Mouse (Mus musculus) midbrain, postnatal 0 days (tissue): ENCODE results near the gene Ptpn18. TPM values are rescaled to one million over a fixed set of nuclear protein-coding genes. Genes with fewer than 3 reads are reported as not detected.
"Not testable (repeated sequence)": the region's sequence is repeated elsewhere in the genome, so short reads cannot be mapped to it uniquely, and the experiment has no call there.

Experiments
- ATAC-seq: fragments of 200-750 bp; cut with Nextera tagmentation; 2 replicates; pipeline ENCODE4 v1.8.0; 2017; ENCODE audit warnings: moderate number of reproducible peaks, mild to moderate bottlenecking, moderate TSS enrichment, moderate library complexity; ENCODE audit not compliant: low FRiP score
- DNase-seq: peaks from one replicate; pipeline ENCODE4 v3.0.0-alpha.2; 2015; ENCODE audit warnings: low spot score
- H3K27ac ChIP-seq: fragments of 300-500 bp; sonication (generic); 2 replicates; pipeline ENCODE4 v1.5.1; 2014; ENCODE audit warnings: low read depth, mild to moderate bottlenecking, low read length, mixed read lengths
- H3K27me3 ChIP-seq: fragments of 300-500 bp; sonication (generic); 2 replicates; pipeline ENCODE4 v1.6.1; 2014; ENCODE audit warnings: low read length, control low read depth, mixed read lengths; ENCODE audit not compliant: insufficient read depth
- H3K36me3 ChIP-seq: fragments of 300-500 bp; sonication (generic); 2 replicates; pipeline ENCODE4 v1.6.1; 2014; ENCODE audit warnings: low read length, control low read depth, mixed read lengths; ENCODE audit not compliant: insufficient read depth
- H3K4me1 ChIP-seq: fragments of 300-500 bp; sonication (generic); 2 replicates; pipeline ENCODE4 v1.6.1; 2014; ENCODE audit warnings: mild to moderate bottlenecking, control low read depth, antibody characterized with exemption, low read length, mixed read lengths; ENCODE audit not compliant: insufficient read depth
- H3K4me2 ChIP-seq: fragments of 300-500 bp; sonication (generic); 2 replicates; pipeline ENCODE4 v1.6.1; 2014; ENCODE audit warnings: low read depth, mild to moderate bottlenecking, low read length, mixed read lengths; ENCODE audit not compliant: poor library complexity, severe bottlenecking
- H3K4me3 ChIP-seq: fragments of 300-500 bp; sonication (generic); 2 replicates; pipeline ENCODE4 v1.5.1; 2014; ENCODE audit warnings: low read depth, mild to moderate bottlenecking, low read length, moderate library complexity
- H3K9ac ChIP-seq: fragments of 300-500 bp; sonication (generic); replicated peaks from 2 replicates; pipeline ENCODE4 v1.6.1; 2014; ENCODE audit warnings: mild to moderate bottlenecking, low read length, moderate library complexity, mixed read lengths; ENCODE audit not compliant: poor library complexity, severe bottlenecking
- H3K9me3 ChIP-seq: fragments of 300-500 bp; sonication (generic); 2 replicates; pipeline ENCODE4 v1.6.1; 2016; ENCODE audit warnings: low read length, control low read depth
- CTCF ChIP-seq: IDR thresholded peaks from 2 replicates; pipeline ENCODE4 v1.5.1; 2016; ENCODE audit warnings: antibody characterized with exemption, mild to moderate bottlenecking
- WGBS: fragments of 180-500 bp; shearing (Covaris S2); extraction: QIAGEN DNeasy Blood & Tissue Kit; methylation state at CpG from one replicate; pipeline ENCODE4 v1.1.7; 2014; 5-methylcytosine and 5-hydroxymethylcytosine counted together
- polyA plus RNA-seq: library from polyadenylated mRNA; unstranded; fragments of >200 nt; fragmentation: Nextera tagmentation; extraction: Ambion mirVana; gene quantifications from 2 replicates; pipeline ENCODE4 v1.2.1, GENCODE M21; 2015
- total RNA-seq: library from RNA; depleted of rRNA; stranded (reverse); fragments of >200 nt; gene quantifications from 2 replicates; pipeline ENCODE4 v1.2.3, GENCODE M21; 2014

The Ptpn18 gene
- total and polyA plus RNA-seq, 2 experiments from 2014 or later, result 4.7 to 5.6 TPM

- Histone ChIP-seq H3K9ac (peak overlapping the region; percentile 44), H3K36me3 (peaks cover 3% of the 10 kb centered on the region; the same call in 1 of the 2 replicates), H3K9me3 (0 out of 2 replicates have a peak, but pooled peaks cover 8% of the 10 kb centered on the region), H3K27me3 (no peaks in the 10 kb centered on the region), H3K27ac (0 out of 2 replicates have a peak overlapping the region, but pooled peaks have one; percentile 34), H3K4me2 (peak overlapping the region; percentile 80), H3K4me1 (0 out of 2 replicates have a peak, but pooled peaks cover 6% of the 10 kb centered on the region), H3K4me3 (peak overlapping the region; percentile 49)
- no peak; the same call in 1 of the 2 replicates for TF ChIP-seq CTCF
- 5% methylated on average over 35 of the region's 35 CpGs for WGBS
- ATAC-seq, result no peak
- peak; percentile 61 for DNase-seq
Measured at GRCm38 (mm10) chr1:34432776-34433481, 26.6 kb upstream of the Ptpn18 start.

- peak overlapping the region; percentile 33; the same call in 1 of the 2 replicates for H3K9ac ChIP-seq
- 0 out of 2 replicates have a peak, but pooled peaks cover 8% of the 10 kb centered on the region for H3K9me3 ChIP-seq
- ATAC-seq (no peak), DNase-seq (peak; percentile 53)
- peak overlapping the region; percentile 80 for H3K4me2 ChIP-seq
- no peaks in the 10 kb centered on the region for H3K27me3 ChIP-seq
- peaks cover 3% of the 10 kb centered on the region; the same call in 1 of the 2 replicates for H3K36me3 ChIP-seq
- TF ChIP-seq CTCF, result no peak
- H3K4me1 ChIP-seq, result 0 out of 2 replicates have a peak, but pooled peaks cover 8% of the 10 kb centered on the region
- 7% methylated on average over 19 of the region's 19 CpGs for WGBS
- peak overlapping the region; percentile 49 for H3K4me3 ChIP-seq
- H3K27ac ChIP-seq, result peak overlapping the region; percentile 47; the same call in 1 of the 2 replicates
Measured at GRCm38 (mm10) chr1:34433891-34434521, 25.6 kb upstream of the Ptpn18 start.

- under 1% methylated on average over 30 of the region's 30 CpGs for WGBS
- H3K4me3 ChIP-seq, result peak overlapping the region; percentile 49
- peak overlapping the region; percentile 71 for H3K27ac ChIP-seq
- H3K4me2 ChIP-seq, result peak overlapping the region; percentile 80
- H3K9ac ChIP-seq, result peak overlapping the region; percentile 61
- TF ChIP-seq CTCF, result peak; percentile 34
- DNase-seq (peak; percentile 91), ATAC-seq (peak; percentile 29; the same call in 1 of the 2 replicates)
- 0 out of 2 replicates have a peak, but pooled peaks cover 8% of the 10 kb centered on the region for H3K9me3 ChIP-seq
- 0 out of 2 replicates have a peak, but pooled peaks cover 8% of the 10 kb centered on the region for H3K4me1 ChIP-seq
- no peaks in the 10 kb centered on the region for H3K27me3 ChIP-seq
- peaks cover 3% of the 10 kb centered on the region; the same call in 1 of the 2 replicates for H3K36me3 ChIP-seq
Measured at GRCm38 (mm10) chr1:34434660-34435160, 24.9 kb upstream of the Ptpn18 start.

GRCm38 (mm10) chr1:34435371-34436120, 24.0 kb upstream of the Ptpn18 start:
- H3K27ac ChIP-seq, result peak overlapping the region; percentile 71
- DNase-seq (peak; percentile 24), ATAC-seq (no peak)
- peak overlapping the region; percentile 61 for H3K9ac ChIP-seq
- H3K36me3 ChIP-seq, result peaks cover 3% of the 10 kb centered on the region; the same call in 1 of the 2 replicates
- no peaks in the 10 kb centered on the region for H3K27me3 ChIP-seq
- peak overlapping the region; percentile 49 for H3K4me3 ChIP-seq
- TF ChIP-seq CTCF, result no peak
- 0 out of 2 replicates have a peak, but pooled peaks cover 8% of the 10 kb centered on the region for H3K9me3 ChIP-seq
- 0 out of 2 replicates have a peak, but pooled peaks cover 8% of the 10 kb centered on the region for H3K4me1 ChIP-seq
- 32% methylated on average over 8 of the region's 8 CpGs for WGBS
- peak overlapping the region; percentile 80 for H3K4me2 ChIP-seq

- DNase-seq (no peak), ATAC-seq (no peak)
- H3K27me3 ChIP-seq, result no peaks in the 10 kb centered on the region
- H3K9me3 ChIP-seq, result no peaks in the 10 kb centered on the region
- H3K4me2 ChIP-seq, result no peak overlapping the region
- 0 out of 2 replicates have a peak, but pooled peaks cover 8% of the 10 kb centered on the region for H3K4me1 ChIP-seq
- no peak overlapping the region for H3K9ac ChIP-seq
- no peak overlapping the region for H3K4me3 ChIP-seq
- peaks cover 3% of the 10 kb centered on the region; the same call in 1 of the 2 replicates for H3K36me3 ChIP-seq
- 88% methylated on average over 3 of the region's 3 CpGs for WGBS
- H3K27ac ChIP-seq, result no peak overlapping the region
- no peak for TF ChIP-seq CTCF
Measured at GRCm38 (mm10) chr1:34436374-34436773, 23.2 kb upstream of the Ptpn18 start.

- not testable (repeated sequence) for H3K4me3 ChIP-seq, H3K4me2 ChIP-seq, H3K27me3 ChIP-seq, H3K9me3 ChIP-seq, H3K36me3 ChIP-seq, ATAC-seq, H3K27ac ChIP-seq, H3K9ac ChIP-seq, H3K4me1 ChIP-seq, DNase-seq
- WGBS, result 95% methylated on average over 8 of the region's 8 CpGs
Measured at GRCm38 (mm10) chr1:34437366-34437765, 22.2 kb upstream of the Ptpn18 start.
